Mouse (Mus musculus) lung, adult 2 months (tissue): ENCODE results near the gene Snai1. TPM values are rescaled to one million over a fixed set of nuclear protein-coding genes. Genes with fewer than 3 reads are reported as not detected.

Experiments
- DNase-seq: peaks from one replicate; pipeline ENCODE4 v3.0.0; 2022
- H3K4me1 ChIP-seq: fragments of 200-500 bp; 2 replicates; pipeline ENCODE4 v1.6.1; 2011; ENCODE audit warnings: low read length; ENCODE audit not compliant: control insufficient read depth, insufficient read depth
- H3K4me3 ChIP-seq: fragments of 200-500 bp; replicated peaks from 2 replicates; pipeline ENCODE3; 2011; ENCODE audit warnings: low read depth, mild to moderate bottlenecking, control low read depth, low read length; ENCODE audit errors: extremely low read depth
- CTCF ChIP-seq: fragments of 200-500 bp; IDR thresholded peaks from 2 replicates; pipeline ENCODE4 v1.5.1; 2011; ENCODE audit warnings: mild to moderate bottlenecking, low read length, control low read depth; ENCODE audit not compliant: insufficient read depth
- POLR2A ChIP-seq: fragments of 200-500 bp; IDR thresholded peaks from 2 replicates; pipeline ENCODE4 v1.6.1; 2011; ENCODE audit warnings: low read depth, mild to moderate bottlenecking, control low read depth, low read length, borderline replicate concordance; ENCODE audit errors: extremely low read depth
- WGBS: fragments of 180-500 bp; shearing (Covaris S2); methylation state at CpG from one replicate; pipeline ENCODE4 v1.1.7; 2018; 5-methylcytosine and 5-hydroxymethylcytosine counted together
- polyA plus RNA-seq: library from polyadenylated mRNA; depleted of rRNA; stranded (reverse); fragments of >200 nt; gene quantifications from 2 replicates; pipeline ENCODE4 v1.2.3, GENCODE M21; 2012; rRNA removed

Gene Snai1
- polyA plus RNA-seq = 70.8 and 85.0 TPM in 2 replicates

DNA sequence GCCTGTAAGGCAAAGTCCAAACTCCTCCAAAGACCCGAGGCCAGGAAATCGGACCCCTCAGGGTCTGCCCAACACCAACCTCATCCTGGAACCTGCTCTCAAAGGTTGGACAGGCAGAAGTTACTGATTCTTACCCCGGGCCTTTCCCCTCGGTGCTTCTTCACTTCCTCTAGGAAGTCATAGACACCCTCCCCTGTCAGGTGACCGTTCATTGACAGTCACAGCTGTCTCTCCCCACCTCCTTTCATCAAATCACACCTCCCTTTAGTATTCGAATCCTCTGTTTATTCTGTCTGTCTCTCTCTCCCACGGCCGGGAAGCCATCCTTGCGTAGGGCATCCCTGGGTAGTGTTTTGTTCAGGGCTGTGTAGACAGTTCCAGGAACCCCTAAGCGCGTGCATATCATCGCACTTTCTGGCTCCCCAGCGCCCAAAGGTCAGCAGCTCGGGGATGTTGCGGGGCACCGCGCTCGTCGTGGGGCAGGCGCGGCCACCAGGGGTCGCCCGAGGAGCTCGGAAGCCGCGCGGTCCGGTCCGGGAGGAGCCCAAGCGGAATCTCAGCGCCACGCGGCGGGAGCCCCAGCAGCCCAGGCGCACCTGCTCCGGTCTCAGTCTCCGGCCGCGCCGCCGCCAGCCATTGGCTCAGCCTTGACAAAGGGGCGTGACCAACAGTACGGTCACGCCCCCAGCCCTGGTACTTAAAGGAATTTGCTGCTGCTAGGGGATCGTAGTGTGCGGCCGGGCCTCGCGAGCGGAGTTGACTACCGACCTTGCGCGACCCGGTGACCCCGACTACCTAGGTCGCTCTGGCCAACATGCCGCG, at the start of gene Snai1:
Snai1 (plus strand) TSS at position 720 of the 822 bp plus-strand sequence.
- WGBS = 1% methylated on average over 57 of the region's 58 CpGs
- DNase-seq = peak; percentile 86
- Histone ChIP-seq H3K4me1 (peaks cover 4% of the 10 kb centered on the region; the same call in 1 of the 2 replicates), H3K4me3 (peak within 1 kb of the TSS; percentile 65)
- TF ChIP-seq CTCF (no peak), POLR2A (peak; percentile 98)

DNA sequence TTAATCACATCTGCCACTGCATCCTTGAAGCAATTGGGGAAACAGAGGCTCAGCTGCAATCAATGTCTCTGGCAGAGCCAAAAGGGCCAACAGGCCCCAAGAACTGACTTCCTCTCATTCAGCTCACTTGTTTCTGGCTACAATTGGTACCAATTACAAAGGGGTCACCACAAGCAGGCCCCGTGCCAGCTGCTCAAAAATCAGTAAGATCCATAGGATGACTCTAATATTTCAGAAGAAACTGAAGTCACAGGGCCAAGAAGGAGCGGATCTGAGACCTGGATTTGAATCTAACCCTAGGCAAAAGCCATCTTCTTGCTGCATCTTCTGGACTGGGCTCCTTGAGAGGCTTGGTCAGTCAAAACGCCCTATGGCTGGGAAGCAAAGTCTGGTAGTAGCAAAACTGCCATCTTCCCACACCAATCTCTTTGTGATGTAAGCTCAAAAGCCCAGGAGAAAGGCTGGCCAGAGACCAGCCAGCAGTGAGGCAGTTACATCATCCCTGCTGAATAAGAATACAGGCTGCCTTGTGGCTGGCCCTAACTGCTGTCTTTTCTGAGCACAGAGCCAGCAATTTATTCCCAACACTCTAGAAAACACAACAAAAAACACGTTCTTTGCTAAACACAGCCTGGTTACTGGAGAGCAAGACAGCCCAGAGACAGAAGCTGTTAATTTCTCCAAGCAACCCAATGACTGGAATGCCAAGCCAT, 47.0 kb upstream of the Snai1 start:
- peaks cover 9% of the 10 kb centered on the region for H3K4me1 ChIP-seq
- DNase-seq = no peak
- H3K4me3 ChIP-seq = no peak overlapping the region
- 70% methylated on average over 4 of the region's 4 CpGs for WGBS
- TF ChIP-seq CTCF (no peak), POLR2A (no peak)

DNA sequence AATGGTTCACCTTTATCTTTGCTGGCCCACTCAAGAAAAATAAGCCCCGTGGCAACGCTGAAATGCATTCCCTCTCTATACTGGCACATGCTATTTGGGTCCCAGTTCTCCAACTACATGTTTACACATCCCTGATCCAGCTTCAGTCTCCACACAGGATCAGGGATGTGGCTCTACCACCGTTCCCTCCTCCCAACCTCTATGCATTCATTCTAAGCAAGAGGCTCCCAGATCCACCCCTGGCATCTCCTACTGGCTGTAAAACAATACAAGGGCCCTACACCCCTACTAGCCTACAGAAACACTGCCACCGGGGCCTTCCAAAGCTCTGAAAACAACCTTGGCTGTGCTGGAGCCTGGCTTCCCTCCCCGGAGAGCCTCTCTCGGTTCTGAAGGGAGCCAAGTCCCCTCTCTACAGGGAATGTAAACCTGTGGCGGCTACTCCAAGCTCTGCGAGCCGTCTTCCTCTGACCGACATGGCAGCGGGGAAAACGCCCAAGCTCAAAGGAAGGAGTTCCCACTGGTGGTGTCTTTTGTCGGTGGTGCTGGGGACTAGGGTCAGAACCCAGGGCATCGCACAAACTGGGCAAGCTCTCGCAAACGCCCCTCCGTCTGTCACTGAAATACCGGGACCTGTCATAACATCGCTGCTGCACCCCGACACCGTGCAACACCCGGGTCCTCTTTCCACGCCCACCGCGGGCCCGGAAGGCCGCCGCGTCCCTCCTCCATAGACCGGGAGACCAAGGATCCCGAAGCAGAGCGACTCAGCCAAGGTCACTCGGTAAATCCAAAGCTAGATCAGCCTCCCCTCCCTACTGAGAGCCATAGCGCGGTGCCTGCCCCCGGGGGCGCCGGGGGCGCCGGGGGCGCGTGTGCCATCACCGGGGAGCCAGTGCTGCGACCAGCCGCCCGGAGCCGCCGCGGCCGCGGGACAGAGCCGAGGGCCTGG, 46.0 kb upstream of the Snai1 start, which contains the start of gene Rnf114:
Rnf114 (plus strand) TSS at position 889 of the 952 bp plus-strand sequence.
- peak within 1 kb of the TSS; percentile 95 for H3K4me3 ChIP-seq
- 2% methylated on average over 52 of the region's 52 CpGs for WGBS
- DNase-seq = no peak
- H3K4me1 ChIP-seq = 0 out of 2 replicates have a peak, but pooled peaks cover 2% of the 10 kb centered on the region
- no peak for TF ChIP-seq POLR2A
- TF ChIP-seq CTCF = no peak

DNA sequence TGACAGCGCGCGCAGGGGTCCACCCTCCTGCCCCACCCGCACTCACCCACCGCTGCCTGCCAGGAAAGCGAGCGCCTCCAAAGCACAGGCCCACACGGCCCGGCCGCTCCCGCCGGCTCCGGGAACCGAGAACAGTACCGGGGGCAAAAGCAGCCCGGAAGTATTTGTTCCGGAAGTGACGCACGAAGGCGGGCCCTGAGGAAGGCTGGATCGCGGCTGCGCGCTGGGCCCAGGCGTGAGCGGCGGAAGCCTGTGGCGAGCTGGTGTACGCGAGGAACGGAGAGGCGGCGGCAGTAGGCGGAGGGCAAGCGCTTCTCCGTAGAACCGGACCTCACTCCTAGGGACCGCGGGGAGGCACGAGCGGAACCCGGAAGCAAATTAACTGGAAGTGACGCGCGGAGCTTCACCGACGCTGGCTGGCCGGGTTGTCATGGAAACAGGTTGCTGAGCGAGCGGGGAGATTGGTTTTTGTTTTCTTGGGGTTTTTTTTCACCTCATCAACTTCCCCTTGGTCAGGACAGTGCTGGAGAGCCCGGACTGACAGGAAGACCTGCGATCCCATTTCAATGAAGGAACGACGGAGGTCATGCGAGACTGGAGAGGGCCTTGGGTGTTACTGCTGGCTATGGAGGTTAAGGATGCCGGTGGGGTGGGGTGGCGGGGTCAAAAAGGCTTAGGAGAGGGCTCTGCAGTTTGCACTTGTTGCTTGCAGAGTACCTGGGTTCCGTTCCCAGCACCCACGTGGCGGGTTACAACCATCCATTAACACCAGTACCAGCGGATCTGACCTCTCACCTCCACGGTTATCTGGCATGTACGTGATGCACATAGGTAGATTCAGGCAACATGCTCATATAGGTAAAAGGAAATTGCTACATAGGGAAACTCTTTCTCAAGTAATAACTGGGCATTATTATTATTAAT, 45.0 kb upstream of the Snai1 start, which contains the start of gene Spata2:
Spata2 (minus strand) TSS at position 175 of the 924 bp plus-strand sequence.
- H3K4me3 ChIP-seq = peak within 1 kb of the TSS; percentile 95
- H3K4me1 ChIP-seq = 0 out of 2 replicates have a peak, but pooled peaks cover 2% of the 10 kb centered on the region
- TF ChIP-seq CTCF (no peak), POLR2A (peak; percentile 75)
- WGBS = 1% methylated on average over 63 of the region's 63 CpGs
- peak; percentile 98 for DNase-seq

DNA sequence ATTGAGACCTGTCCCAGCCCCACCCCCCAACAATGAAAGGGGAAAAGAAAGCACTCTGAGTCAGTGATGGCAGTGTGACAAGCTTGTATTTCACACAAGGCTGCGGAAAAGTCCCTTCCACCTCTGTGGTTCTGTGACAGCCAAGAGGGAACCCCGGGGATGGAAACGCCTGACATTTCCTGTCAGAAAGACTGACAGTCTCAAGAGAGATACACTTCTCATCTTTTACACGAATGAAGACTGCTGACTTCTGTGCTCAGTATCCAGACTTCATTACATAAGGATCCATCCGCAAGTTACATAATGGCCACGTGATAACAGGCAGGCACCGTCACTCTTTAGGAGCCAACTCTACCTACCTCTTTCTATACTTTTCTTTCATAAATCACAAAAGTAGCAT, 41.6 kb upstream of the Snai1 start:
- no peak for DNase-seq
- Histone ChIP-seq H3K4me1 (0 out of 2 replicates have a peak, but pooled peaks cover 2% of the 10 kb centered on the region), H3K4me3 (no peak overlapping the region)
- no peak for TF ChIP-seq CTCF
- TF ChIP-seq POLR2A = no peak
- WGBS = 69% methylated on average over 7 of the region's 7 CpGs

DNA sequence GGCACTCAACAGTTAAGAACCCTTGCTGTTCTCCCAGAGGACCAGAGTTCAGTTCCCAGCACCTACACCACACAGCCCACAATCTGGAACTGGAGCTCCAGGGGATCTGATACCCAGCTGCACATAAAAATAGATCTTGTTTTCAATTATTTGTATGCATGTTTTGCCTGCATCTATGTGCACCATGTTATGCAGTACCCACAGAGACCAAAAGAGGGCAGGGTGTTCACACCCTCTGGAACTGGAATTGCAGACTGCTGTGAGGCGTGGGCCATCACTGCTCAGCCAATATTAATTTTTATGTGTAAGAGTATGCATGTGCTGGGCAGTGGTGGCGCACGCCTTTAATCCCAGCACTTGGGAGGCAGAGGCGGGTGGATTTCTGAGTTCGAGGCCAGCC, 40.7 kb upstream of the Snai1 start:
- 64% methylated on average over 5 of the region's 5 CpGs for WGBS
- H3K4me3 ChIP-seq = no peak overlapping the region
- H3K4me1 ChIP-seq = 0 out of 2 replicates have a peak, but pooled peaks cover 2% of the 10 kb centered on the region
- TF ChIP-seq POLR2A (no peak), CTCF (peak; percentile 77)
- peak; percentile 57 for DNase-seq

DNA sequence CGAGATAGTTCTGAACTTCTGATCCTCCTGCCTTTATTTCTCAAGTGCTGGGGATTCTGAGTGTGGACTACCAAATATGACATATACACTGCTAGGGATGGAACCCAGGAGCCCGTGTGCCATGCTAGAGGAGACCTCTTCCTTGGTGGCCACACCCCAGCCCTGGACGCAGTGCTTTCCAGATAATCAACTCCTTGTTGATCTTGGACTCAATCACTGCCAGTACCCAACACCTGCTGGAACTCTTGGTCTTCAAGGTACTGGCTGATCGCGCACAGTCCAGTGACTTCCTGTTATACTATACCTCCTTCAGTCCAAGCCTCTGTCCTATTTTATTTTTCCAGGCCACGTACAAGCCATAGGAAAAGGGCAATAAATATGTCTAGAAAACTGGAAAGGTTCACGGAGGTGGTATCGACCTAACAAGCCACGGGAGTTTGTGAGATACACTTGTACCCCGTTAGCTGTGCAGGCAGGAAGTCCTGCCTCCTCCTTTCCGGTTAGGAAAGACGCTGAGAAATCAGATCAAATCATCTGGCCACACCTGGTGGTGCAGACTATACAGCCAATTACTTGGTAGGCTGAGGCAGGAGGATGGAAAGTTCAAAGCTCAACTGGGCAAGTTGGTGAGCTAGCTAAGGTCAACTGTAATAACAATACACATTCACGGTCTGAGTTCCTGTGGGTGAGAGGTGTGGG, 35.3 kb upstream of the Snai1 start:
- TF ChIP-seq CTCF (no peak), POLR2A (no peak)
- Histone ChIP-seq H3K4me1 (peaks cover 20% of the 10 kb centered on the region), H3K4me3 (peak overlapping the region; percentile 60)
- DNase-seq = no peak
- 31% methylated on average over 13 of the region's 13 CpGs for WGBS

DNA sequence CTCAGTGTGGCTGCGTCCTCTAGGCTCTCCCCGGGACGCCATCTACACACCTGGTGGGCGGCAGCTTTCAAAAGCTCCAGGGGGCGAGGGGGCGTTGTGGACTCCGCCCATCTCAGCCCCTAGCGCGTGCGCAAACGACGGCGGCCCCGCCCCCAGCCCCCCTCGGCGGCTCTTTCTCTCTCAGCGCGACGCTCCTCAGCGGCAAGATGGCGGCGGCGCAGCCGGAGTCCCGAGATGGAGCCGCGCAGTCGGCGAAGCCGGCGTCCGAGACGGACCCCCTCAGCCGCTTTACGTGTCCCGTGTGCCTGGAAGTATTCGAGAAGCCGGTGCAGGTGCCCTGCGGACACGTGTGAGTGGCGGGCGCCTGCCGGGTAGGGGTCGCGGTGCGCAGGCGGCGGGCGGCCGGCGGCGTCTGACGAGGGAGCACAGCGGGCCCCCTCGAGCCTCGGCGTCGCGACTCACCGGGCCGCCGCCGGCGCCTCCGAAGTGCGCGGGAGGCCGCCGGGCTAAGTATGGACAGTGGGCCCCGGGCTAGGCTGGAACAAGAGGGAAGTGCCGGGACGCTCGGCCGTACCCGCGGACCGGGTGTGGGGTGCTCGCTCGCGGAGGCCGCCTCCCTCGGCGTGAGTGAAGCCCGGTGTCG, 34.6 kb upstream of the Snai1 start:
- peaks cover 20% of the 10 kb centered on the region for H3K4me1 ChIP-seq
- H3K4me3 ChIP-seq = peak overlapping the region; percentile 85
- WGBS = under 1% methylated on average over 80 of the region's 85 CpGs
- DNase-seq = peak; percentile 88
- TF ChIP-seq CTCF = no peak
- TF ChIP-seq POLR2A = 0 out of 2 replicates have a peak, but pooled peaks have one; percentile 53
